Mouse (Mus musculus) left cerebral cortex, adult 2 months (tissue): ENCODE measurements around the gene Abl1. TPM values are rescaled to one million over a fixed set of nuclear protein-coding genes. Genes with fewer than 3 reads are reported as not detected.

Source experiments
- DNase-seq, 2 experiments: peaks; one replicate each; pipeline ENCODE4 v3.0.0; 2021 to 2022; ENCODE audit warnings: low spot score in 2 of 2, mixed read lengths in 1 of 2; ENCODE audit errors: extremely low spot score in 1 of 2
- H3K27ac ChIP-seq: fragments of 200-600 bp; 2 replicates; pipeline ENCODE4 v1.8.1; 2022
- H3K4me3 ChIP-seq: fragments of 200-600 bp; 2 replicates; pipeline ENCODE4 v1.8.1; 2022
- CTCF ChIP-seq: fragments of 200-600 bp; IDR thresholded peaks from 2 replicates; pipeline ENCODE4 v1.8.1; 2022; ENCODE audit warnings: antibody characterized with exemption, mild to moderate bottlenecking, moderate library complexity
- intact Hi-C: fragments of 180-260 bp; cut with DNase I; formaldehyde crosslinking; loops from one replicate; pipeline ENCODE4 v1.15.1; 2025
- total RNA-seq, 2 experiments: library from RNA; stranded (reverse); gene quantifications; 2 replicates each; pipeline ENCODE4 v1.2.3; 2021

Abl1 gene
- total RNA-seq, 2 experiments from 2014 or later, result 41.0 to 43.2 TPM

GRCm38 (mm10) chr2:31815367-31815766 lies 127.2 kb downstream of the Abl1 start:
- Histone ChIP-seq H3K27ac (no peak overlapping the region), H3K4me3 (no peak overlapping the region)
- intact Hi-C loops, result loop anchor here (1.0 kb wide), 2 partner anchors 70 to 100 kb away; no protein-coding TSS in a partner anchor
- peak; percentile 78 for TF ChIP-seq CTCF
- peak; percentile 58 to 70 for DNase-seq

- TF ChIP-seq CTCF, result no peak
- intact Hi-C loops, result no loop called here
- peak overlapping the region; percentile 24; the same call in 1 of the 2 replicates for H3K27ac ChIP-seq
- peak overlapping the region; percentile 27 for H3K4me3 ChIP-seq
- peak; percentile 71 to 77 for DNase-seq
These were observed 134.6 kb downstream of the Abl1 start for GRCm38 (mm10) chr2:31822524-31823371.

- Histone ChIP-seq H3K27ac (no peak overlapping the region), H3K4me3 (no peak overlapping the region)
- no peak for DNase-seq
- intact Hi-C loops, result no loop called here
- TF ChIP-seq CTCF, result peak; percentile 53
These were observed 136.0 kb downstream of the Abl1 start for GRCm38 (mm10) chr2:31823933-31824730.

- no peak for DNase-seq
These were observed 137.3 kb downstream of the Abl1 start for GRCm38 (mm10) chr2:31825469-31825911.

DNA sequence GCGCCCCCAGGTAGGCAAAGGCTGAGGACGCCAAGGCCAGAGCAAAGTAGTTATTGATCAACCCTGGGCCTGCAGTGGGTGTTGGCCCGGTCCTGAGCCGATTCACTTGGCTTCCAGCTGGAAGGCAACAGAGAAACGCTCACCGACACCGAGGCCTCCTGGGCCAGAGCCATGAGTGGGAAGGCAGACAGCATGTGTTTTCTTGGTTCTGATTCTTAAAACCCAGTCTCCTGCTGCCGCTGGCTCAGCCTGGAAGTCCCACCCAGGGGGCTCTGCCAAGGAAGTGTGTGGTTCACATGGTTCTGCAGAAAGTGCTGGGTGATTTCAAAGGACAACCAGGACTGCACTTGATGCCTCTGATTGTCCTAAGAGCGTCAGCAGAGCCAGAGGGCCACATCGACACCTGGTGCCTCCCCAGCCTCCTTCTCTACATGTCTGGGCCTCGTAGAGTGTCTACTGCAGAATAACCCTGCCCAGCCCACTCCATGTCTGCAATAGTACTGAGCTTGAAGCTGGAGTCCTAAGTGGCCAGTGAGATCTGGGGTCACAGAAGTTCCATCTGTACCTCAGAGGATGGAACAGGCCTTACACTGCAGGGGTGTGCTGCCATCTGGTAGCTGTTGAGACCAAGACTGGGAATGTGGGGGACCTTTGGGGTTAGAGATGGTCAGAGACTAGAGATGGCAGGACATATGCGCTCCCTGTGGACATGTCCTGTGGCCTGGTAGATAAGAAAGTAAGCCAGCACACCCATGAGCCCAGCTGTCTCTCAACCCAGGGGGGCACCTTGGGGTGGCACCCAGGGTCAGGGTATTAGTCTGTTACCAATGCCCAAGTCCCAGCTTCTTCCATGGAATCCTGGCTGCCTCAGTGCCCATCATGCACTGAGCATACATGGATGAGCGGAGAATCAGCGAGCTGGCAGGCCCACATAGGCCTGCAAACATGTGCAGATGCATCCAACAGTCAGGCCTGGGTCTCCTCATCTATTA lies 138.2 kb downstream of the Abl1 start:
- no peak for TF ChIP-seq CTCF
- Histone ChIP-seq H3K4me3 (no peak overlapping the region), H3K27ac (no peak overlapping the region)
- DNase-seq, result no peak
- intact Hi-C loops, result no loop called here

More at GRCm38 (mm10) chr2:31825469-31825911, 137.3 kb downstream of the Abl1 start:
- TF ChIP-seq CTCF, result no peak
- H3K27ac ChIP-seq, result no peak overlapping the region
- intact Hi-C loops, result no loop called here
- no peak overlapping the region for H3K4me3 ChIP-seq

GRCm38 (mm10) chr2:31827877-31828276 lies 139.7 kb downstream of the Abl1 start:
- no peak overlapping the region for H3K4me3 ChIP-seq
- no peak overlapping the region for H3K27ac ChIP-seq
- intact Hi-C loops, result no loop called here
- TF ChIP-seq CTCF, result no peak
- DNase-seq, result peak; percentile 54 to 62

- no peak for TF ChIP-seq CTCF
- intact Hi-C loops, result no loop called here
- no peak for DNase-seq
- Histone ChIP-seq H3K27ac (no peak overlapping the region), H3K4me3 (no peak overlapping the region)
These were observed 140.2 kb downstream of the Abl1 start for GRCm38 (mm10) chr2:31828311-31828825.

DNA sequence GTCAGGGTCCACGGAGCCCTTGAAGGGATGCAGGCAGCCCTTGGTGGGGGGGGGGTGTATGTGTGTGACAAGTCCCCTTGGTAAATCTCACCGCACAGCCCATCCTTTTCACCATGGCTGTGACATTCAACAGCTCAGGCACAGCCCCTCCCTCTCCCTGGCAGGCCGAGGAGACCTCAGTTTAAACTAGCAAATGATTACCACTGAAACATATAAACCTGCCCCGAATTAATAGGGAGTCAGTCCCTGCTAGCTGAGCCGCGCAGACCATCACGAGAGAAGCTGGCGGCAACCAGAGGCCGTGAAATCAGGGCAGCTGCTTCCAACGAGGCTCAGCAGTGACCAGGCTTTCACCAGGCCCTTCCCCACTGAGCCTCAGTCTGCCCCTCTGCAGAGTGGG lies 147.9 kb downstream of the Abl1 start:
- DNase-seq, result no peak
- no peak for TF ChIP-seq CTCF
- H3K4me3 ChIP-seq, result no peak overlapping the region
- H3K27ac ChIP-seq, result no peak overlapping the region
- intact Hi-C loops, result no loop called here

- no peak for DNase-seq
- Histone ChIP-seq H3K27ac (no peak overlapping the region), H3K4me3 (no peak overlapping the region)
- TF ChIP-seq CTCF, result no peak
- intact Hi-C loops, result no loop called here
These were observed 148.8 kb downstream of the Abl1 start for GRCm38 (mm10) chr2:31836985-31837384.

GRCm38 (mm10) chr2:31838868-31839267 lies 150.7 kb downstream of the Abl1 start:
- DNase-seq, result no peak
- no peak overlapping the region for H3K27ac ChIP-seq
- TF ChIP-seq CTCF, result no peak
- intact Hi-C loops, result no loop called here
- no peak overlapping the region for H3K4me3 ChIP-seq

GRCm38 (mm10) chr2:31844729-31845136 lies 156.6 kb downstream of the Abl1 start:
- no peak overlapping the region for H3K4me3 ChIP-seq
- intact Hi-C loops, result no loop called here
- DNase-seq, result no peak
- H3K27ac ChIP-seq, result no peak overlapping the region
- TF ChIP-seq CTCF, result no peak
